Mouse (Mus musculus) frontal cortex, postnatal 25 days (tissue): ENCODE measurements around the gene Hes1.

Experiments used
- DNase-seq, 2 experiments: peaks; one replicate each; pipeline ENCODE4 v3.0.0; 2022; ENCODE audit warnings: low spot score in 2 of 2

Gene Hes1

DNA sequence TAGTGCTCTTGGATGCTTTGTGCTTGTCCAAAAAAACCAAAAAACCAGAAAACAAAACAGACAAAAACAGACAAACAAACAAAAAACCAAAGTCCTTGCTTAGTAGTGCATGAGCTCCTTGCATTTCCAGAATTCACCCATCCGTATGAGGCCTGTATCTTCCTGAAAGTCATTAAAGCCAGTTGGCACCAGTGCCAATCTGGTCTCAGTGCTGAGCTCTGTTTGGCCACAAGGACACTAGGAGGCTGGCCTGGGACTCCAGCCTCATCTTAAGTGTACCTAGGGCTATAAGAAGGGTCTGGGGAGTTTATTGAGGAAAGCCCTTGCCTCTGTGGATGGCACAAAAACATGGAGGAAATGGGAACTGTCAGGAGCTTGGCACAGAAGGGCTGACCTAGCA lies 50.3 kb downstream of the Hes1 start:
- DNase-seq: no peak
